Mouse (Mus musculus) urinary bladder, postnatal 25 days (tissue): Measurements from ENCODE around the gene Evc.

Experiments used
- DNase-seq: peaks from one replicate; pipeline ENCODE4 v3.0.0; 2022; ENCODE audit warnings: low spot score

The Evc gene

GRCm38 (mm10) chr5:37336485-37337105, at the start of gene Evc:
Gene Evc (minus strand): TSS chr5:37336894.
- peak; percentile 68 for DNase-seq

GRCm38 (mm10) chr5:37383570-37383969, 46.9 kb upstream of the Evc start:
- DNase-seq, result no peak

GRCm38 (mm10) chr5:37380641-37381040, 43.9 kb upstream of the Evc start:
- DNase-seq, result no peak

GRCm38 (mm10) chr5:37377376-37377775, 40.7 kb upstream of the Evc start:
- DNase-seq, result no peak

- no peak for DNase-seq
Measured at GRCm38 (mm10) chr5:37368796-37369195, 32.1 kb upstream of the Evc start.

- no peak for DNase-seq
Measured at GRCm38 (mm10) chr5:37365751-37366150, 29.1 kb upstream of the Evc start.

- DNase-seq, result no peak
Measured at GRCm38 (mm10) chr5:37363284-37363683, 26.6 kb upstream of the Evc start.

- no peak for DNase-seq
Measured at GRCm38 (mm10) chr5:37362618-37363017, 25.9 kb upstream of the Evc start.

- no peak for DNase-seq
Measured at GRCm38 (mm10) chr5:37356027-37356426, 19.3 kb upstream of the Evc start.

- DNase-seq, result peak; percentile 46
Measured at GRCm38 (mm10) chr5:37354385-37354784, 17.7 kb upstream of the Evc start.

- no peak for DNase-seq
Measured at GRCm38 (mm10) chr5:37351791-37352190, 15.1 kb upstream of the Evc start.

- no peak for DNase-seq
Measured at GRCm38 (mm10) chr5:37343962-37344361, 7.3 kb upstream of the Evc start.

GRCm38 (mm10) chr5:37338288-37338687, 1.6 kb upstream of the Evc start, which contains the start of gene Evc2:
Gene Evc2 (plus strand): TSS chr5:37338499.
- peak; percentile 66 for DNase-seq

- DNase-seq, result no peak
Measured at GRCm38 (mm10) chr5:37337696-37338095, 1.0 kb upstream of the Evc start.

- no peak for DNase-seq
Measured at GRCm38 (mm10) chr5:37335061-37335460, 1.6 kb downstream of the Evc start.

- no peak for DNase-seq
Measured at GRCm38 (mm10) chr5:37332066-37332465, 4.6 kb downstream of the Evc start.

- DNase-seq, result no peak
Measured at GRCm38 (mm10) chr5:37331133-37331505, 5.6 kb downstream of the Evc start.

GRCm38 (mm10) chr5:37330449-37331132, 6.1 kb downstream of the Evc start:
- DNase-seq, result no peak

GRCm38 (mm10) chr5:37326675-37327074, 10.0 kb downstream of the Evc start:
- no peak for DNase-seq

- DNase-seq, result no peak
Measured at GRCm38 (mm10) chr5:37320761-37321160, 15.9 kb downstream of the Evc start.

- DNase-seq, result no peak
Measured at GRCm38 (mm10) chr5:37320174-37320573, 16.5 kb downstream of the Evc start.

- DNase-seq, result no peak
Measured at GRCm38 (mm10) chr5:37318715-37319114, 18.0 kb downstream of the Evc start.

- no peak for DNase-seq
Measured at GRCm38 (mm10) chr5:37312980-37313722, 23.5 kb downstream of the Evc start.
